Mouse (Mus musculus): Measurements from ENCODE around the gene Timm22.
A peak's percentile ranks its signal among the peaks of the same experiment; 100 is the strongest.

Timm22 gene

DNA sequence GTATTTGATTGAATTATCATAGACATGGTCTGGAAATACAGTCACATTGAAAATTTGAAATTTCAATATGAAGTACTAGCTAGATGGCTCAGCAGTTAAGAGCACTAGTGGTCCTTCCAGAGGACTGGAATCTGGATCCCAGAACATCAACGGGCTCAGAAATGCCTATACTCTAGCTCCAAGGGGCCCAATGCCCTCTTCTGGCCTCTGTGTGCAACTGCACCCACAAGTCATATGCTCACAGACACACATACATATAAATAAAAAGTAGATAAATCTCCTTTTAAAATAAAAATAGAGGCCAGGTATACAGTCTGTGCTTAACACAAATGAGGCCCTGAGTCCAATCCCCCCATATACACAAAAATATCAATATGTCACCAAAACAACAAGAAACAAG is 19.7 kb upstream of the Timm22 start:
- no peak for DNase-seq (ENCODE audit: extremely low read depth, insufficient read length, low spot score)

DNA sequence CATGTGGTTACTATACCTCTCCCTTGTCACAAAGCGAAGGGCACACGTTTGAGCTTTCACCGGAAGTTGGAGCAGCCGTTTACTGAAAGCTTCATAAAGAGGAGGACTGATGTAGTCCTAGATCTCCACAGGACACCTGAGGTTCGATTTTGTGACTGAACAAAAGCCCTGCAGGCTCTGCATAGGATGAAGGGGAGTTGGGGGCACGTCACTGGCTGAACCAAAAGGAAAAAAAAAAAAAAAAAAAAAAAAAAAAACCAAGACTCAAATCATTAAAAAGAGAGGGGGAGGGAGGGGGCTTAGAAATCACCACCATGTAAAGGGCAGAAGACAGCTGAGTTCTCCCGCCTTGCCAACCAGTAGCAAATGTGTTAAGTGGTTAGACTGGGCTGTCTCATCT is 18.0 kb upstream of the Timm22 start:
- DNase-seq (ENCODE audit: extremely low read depth, insufficient read length, low spot score) = no peak

DNA sequence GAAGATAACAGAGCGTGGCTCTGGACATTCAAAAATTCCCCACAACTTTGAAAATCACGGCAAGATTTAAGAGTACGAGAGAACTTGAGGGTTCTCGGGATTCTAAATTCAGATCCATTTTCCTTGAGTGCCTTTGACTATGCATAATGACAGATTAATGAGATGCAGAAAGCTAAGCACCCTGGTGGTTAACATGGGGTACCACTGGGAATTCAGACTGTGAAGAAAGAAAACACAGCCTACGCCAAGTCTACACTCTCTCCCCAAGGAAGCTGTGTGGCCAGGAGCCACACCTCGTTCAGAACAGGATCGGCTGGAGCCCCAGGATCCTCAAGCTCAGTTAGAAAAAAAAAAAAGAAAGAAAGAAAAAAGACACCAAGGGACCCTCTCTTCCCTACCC is 14.2 kb upstream of the Timm22 start:
- no peak for DNase-seq (ENCODE audit: extremely low read depth, insufficient read length, low spot score)

DNA sequence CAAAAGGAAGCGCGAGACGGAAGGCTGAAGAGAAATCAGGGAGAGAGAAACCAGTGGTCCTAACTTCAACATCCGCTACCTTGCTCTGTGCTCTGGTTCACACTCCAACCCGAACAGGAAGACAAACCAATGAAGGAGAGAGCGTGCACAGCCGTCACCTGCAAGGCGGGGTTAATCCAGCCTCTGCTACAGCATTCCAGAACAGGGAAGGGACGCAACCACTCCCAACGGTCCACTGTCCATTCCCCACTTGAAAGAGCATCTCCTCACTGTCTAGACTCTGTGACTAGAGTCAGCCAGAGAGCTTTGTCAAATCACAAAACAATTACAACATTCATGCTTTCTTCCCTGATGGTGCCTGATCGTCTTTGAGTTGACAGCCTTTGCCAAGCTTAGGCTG is 13.8 kb upstream of the Timm22 start:
- no peak for DNase-seq (ENCODE audit: extremely low read depth, insufficient read length, low spot score)

DNA sequence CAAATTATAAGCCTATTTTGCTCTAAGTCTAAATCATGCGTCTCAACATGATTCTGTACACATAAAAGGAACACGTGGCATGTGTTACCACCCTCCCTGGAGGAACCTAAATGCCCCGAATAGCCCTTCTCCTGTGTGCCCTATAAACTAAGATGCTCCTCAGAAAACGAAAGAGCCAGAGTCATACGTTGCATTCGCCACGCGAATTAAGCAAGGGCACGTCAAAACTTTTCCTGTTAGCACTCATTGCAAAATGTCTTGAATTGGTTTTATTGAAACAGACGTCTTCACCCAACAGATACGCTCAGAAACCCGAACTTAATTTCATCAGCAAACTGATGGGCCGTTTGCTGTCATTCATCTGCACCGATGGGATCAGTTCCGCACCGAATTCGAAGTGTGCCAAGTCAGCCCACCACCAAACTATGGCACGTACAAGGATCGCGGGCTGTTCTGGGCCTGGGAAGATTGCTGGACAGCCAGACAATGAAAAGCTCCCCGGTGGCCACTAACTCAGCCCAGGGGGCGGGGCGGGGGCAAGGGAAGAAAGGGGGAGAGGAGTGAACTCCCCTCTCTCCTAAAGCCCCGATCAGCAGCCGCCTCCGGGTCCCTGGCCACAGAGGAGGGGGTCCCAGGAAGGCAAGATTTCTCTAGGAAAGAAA is 9.0 kb upstream of the Timm22 start:
- peak; percentile 49 for DNase-seq (ENCODE audit: extremely low read depth, insufficient read length, low spot score)

DNA sequence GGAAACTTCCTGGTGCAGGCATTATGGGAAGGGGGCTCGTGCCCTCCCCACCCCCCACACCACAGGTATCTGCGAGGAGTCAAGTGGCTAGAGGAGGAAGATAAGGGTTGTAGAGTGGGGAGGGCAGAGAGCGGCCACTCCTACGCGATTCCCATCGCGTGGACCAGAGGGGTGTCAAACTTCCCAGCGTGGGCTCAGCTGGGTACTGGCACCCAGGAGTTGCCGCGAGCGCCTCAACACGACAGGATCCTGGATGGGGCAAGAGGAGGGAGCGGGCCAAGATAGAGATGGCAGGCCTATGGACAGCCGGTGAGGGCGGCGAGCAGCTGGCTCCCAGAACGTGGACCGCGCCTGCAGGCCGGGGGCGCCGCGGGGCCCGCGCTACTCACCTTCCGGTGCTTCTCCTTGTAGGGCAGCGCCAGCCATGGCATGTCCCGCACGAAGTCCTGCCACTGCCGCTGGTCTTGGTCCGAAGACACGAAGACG is 8.4 kb upstream of the Timm22 start:
- peak; percentile 76 for DNase-seq (ENCODE audit: extremely low read depth, insufficient read length, low spot score)

DNA sequence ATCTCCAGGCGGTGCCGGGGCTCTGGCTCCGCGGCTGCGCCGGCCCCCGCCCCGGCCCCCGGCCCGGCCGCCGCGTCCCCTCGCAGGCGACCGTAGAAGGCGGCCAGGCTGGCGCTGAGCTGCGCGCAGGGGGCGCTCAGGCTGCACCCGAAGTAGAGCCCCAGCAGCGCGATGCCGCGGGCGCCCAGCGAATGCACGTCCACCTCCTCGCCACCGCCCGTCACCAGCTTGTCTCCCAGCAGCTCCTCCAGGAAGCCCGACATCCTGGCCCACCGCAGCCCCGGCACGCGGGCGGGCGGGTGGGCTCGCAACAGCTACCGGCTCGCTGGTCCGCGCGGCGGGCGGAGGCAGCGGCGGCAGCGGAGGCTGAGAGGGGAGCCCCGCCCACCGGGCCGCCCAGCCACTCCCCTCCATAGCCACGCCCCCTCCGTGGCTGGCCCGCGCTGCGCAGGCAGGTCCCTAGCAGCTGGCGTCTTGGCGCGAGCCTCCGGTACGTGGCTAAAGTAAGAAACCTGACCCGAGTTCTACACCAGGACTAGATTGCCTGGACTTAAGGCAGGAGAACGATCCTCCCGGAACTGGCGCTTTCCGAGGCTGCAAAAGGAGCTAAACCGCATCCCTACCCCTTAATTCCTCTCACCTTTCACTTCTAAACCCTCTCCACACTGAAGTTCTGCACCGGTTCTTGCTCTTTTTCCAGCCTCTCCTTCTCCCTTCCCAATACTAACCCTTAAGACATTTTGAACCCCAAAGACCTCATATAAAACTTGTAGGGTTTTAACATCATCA is 7.8 kb upstream of the Timm22 start, which contains the start of gene Nxn:
Gene Nxn (minus strand): TSS at position 343 of the 789 bp plus-strand sequence.
- DNase-seq (ENCODE audit: extremely low read depth, insufficient read length, low spot score) = peak; percentile 92

DNA sequence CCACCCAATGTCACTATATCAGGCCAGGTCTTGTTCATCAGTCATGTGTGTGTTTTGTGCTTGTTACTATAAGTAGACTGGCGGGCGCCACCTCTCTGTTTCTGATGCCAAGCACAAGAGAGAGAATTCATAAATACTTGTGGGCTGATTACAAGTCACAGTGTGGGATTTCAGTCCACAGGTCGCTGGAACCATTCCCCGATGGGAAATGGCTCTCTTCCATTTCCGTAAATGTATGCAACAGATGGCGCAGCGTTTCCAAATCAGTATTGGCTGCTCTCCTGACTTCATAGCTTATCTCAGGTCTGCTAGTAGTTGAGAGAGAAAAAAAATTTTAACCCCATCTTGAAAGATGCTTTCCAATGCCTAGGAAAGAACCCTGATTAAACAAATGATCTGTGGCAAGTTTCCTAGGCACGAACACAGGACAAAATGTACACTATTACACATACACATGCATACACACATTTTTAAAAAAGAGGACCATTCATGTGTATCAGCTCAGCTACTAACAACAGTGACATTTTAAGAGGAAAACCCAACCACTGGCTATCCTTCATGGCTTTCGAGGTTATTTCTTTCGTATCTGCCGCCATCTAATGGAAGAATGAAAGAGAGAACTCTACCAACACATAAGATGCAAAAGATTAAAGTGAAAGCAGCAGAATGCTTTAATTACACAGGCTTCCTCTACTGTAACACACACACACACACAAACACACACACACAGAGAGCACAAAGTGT is 7.0 kb upstream of the Timm22 start:
- DNase-seq (ENCODE audit: extremely low read depth, insufficient read length, low spot score) = peak; percentile 36

DNA sequence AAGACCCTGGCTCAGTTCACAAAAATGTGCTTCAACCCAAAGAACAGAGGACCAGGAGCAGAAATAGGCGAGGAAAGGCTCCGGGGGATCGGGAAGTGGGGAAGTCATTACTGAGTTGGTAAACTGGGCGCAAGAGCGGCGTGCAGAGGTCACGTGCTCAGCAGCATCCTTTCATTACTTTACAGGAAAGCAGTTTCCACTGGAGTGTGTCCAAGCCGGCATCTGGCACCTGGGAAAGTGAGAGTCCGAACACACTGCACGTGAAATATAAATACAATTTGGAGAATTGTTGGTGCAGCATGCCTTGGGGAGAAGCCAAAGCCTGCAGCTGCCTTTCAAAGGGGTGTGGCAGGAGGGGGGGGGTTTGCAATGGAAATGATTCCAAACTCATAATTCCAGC is 5.4 kb upstream of the Timm22 start:
- DNase-seq (ENCODE audit: extremely low read depth, insufficient read length, low spot score) = no peak

DNA sequence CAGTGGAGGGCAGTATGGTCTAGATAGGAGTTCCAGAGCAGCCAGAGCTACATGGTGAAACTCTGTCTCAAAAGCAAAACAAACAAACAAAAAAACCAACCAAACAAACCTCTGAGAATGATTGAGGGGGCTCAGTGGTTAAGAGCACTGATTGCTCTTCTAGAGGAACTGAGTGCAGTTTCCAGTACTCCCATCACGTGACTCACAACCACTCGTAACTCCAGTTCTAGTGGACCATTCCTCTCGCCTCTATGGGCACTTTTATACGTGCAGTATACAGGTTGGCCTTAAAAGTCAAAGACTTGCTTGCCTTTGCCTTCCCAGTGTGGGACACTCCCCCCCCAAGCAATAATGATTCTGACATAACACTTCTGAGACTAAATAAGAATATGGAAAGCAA is 1.6 kb upstream of the Timm22 start:
- no peak for DNase-seq (ENCODE audit: extremely low read depth, insufficient read length, low spot score)

DNA sequence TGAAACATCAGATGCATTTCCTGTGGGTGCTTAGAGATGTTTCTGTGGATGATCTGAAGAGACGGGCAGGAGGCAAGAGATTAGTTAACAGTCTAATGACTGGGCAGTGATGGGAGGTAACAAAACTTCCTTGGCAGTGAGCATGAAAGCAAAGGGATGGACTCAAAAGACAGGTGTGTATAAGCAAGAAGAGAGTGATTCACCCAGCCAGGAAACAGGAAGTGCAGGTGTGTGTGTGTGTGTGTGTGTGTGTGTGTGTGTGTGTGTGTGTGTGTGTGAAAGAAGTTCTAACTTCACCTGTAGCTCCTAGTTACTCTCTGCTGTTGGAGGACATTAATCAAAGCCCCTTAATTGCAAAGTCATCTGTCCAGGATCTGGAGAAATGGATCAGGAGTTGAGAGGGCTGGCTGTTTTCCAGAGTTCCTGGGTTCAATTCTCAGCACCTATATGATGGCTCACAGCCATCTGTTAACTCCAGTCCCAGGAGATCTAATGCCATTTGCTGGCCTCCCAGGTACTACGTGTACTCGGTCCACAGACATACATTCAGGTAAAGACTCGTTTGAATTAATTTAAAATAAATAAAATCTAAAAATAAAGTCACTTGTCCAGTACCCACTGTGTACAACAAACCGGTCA is 1.0 kb upstream of the Timm22 start:
- DNase-seq (ENCODE audit: extremely low read depth, insufficient read length, low spot score) = no peak

DNA sequence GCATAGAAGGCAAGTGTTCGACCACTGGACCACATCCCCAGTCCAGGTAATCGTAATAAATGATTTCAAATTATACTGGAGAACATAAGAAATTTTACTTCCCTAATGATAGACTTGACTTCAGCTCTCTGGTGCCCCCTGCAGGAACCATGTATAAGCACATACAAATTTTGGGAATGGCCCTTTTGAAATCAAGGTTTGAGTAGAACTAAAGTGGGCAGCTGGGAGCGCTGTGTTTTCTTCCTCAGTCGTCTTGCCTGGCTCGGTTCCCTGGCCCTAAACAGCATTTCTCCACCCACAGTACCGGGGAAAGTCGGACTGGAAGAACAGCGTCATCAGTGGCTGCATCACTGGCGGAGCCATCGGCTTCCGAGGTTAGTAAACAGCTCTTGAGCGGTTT is 4.1 kb downstream of the Timm22 start:
- peak; percentile 40 for DNase-seq (ENCODE audit: extremely low read depth, insufficient read length, low spot score)

DNA sequence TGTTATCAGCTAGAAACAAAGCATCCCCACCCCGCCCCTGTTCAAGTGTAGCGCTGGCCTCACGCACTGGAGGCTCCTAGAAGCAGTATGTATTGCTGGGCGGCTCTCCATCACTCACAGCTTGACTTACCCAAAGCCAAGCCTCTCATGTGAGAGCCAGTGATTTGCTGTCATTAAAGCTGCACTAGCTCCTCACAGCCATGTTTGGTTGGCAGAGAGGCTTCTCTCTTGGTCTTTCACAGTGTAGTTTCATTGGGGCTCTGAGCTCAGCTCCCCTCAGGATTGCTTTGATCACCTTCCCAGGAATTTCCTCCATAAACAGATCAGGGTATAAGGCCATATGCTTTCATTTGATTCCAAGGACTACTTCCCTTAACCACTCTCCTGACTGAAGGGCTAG is 6.5 kb downstream of the Timm22 start:
- no peak for DNase-seq (ENCODE audit: extremely low read depth, insufficient read length, low spot score)

DNA sequence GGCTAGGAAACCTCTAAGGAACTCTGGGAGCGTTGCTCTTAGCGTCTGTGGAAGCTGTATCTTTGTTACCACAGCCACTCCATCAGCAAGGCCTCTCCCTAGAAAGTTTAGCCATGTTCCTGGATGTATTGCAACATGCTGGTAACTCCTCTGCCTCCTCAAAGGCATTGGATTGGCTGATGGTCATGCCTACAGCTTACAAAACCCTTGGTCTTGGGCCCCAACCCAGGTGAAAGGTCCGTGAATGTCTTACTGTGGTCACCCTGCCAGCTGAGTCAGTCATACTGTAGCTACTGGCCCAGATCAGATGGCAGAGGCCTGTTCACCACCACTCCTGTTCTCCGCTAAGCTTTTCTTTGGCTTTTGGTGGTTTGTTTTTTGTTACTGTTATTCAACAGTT is 8.2 kb downstream of the Timm22 start:
- no peak for DNase-seq (ENCODE audit: extremely low read depth, insufficient read length, low spot score)

DNA sequence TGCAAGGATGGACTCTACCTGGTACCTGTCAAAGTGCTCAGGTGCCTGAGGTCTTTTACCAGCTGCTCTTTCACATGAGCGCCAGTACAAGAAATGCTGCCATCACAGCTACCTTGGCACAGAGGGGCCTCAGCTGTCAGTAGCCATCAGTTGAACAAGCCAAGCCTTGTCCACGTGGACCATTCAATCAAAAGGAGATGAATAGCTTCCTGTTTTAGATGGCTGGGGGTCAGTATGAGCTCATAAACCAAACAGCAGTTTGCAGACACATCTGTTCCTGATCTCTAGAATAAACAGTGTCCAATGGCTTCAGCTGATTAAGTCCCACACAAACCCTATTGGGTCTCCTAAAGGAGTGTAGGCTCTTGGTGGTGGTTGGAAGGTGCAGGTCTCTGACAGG is 9.2 kb downstream of the Timm22 start:
- no peak for DNase-seq (ENCODE audit: extremely low read depth, insufficient read length, low spot score)

DNA sequence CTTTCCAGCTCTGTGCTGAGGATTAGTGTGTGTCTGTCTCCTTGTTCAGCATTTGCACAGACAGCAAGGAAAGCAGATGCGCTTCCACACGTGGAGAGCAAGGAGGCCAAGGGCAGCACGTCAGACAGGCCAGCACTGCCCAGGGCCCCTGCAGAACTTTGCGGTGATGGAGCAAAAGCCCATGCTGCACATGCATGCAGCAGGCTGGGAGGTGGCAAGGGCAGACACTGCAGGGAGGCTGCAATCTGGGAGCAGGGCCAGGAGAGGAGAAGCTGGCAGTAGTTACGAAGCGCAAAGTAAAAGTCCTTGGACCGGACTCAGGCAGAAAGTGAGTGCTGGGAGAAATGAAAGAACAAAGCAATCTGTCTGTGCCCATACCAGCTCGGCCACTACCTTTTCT is 11.7 kb downstream of the Timm22 start:
- DNase-seq (ENCODE audit: extremely low read depth, insufficient read length, low spot score) = no peak

DNA sequence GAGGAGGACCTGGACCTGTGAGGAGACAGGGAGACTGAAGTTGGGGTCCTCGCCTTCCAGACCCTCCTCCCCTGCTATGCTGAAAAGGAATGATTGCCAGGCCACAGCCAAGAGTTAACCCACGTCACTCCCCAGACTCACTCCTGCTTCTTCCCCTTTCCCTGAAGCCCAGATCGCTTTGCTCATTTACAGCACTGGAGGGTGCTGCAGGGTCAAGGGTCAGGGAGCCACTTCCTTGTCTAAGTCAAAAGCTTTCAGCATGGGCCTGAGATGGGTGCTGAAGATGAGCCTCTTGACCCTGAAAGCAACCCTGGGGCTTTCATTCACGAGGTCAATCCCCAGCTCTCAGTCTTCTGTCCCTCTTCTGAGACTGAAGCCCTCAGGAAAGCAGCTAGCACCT is 12.4 kb downstream of the Timm22 start:
- DNase-seq (ENCODE audit: extremely low read depth, insufficient read length, low spot score) = no peak

DNA sequence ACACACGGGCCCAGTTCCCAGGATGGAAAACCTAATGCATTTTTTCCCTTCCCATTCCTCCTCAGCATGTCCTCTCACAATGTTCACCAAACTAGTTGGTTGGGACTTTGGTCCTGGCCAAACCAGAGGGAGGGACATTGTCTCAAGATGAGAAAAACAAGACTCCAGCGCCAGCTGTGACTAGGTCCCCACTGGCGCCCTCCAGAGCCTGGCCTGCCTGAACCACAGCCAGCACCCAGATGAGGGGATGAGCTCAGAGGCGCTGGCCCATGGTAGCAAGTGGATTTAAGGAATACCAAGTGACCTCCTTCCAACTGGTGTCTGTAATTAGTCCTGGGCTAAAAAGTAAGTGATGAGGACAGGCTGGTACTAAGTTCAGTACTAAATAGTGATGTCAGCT is 14.1 kb downstream of the Timm22 start:
- no peak for DNase-seq (ENCODE audit: extremely low read depth, insufficient read length, low spot score)

DNA sequence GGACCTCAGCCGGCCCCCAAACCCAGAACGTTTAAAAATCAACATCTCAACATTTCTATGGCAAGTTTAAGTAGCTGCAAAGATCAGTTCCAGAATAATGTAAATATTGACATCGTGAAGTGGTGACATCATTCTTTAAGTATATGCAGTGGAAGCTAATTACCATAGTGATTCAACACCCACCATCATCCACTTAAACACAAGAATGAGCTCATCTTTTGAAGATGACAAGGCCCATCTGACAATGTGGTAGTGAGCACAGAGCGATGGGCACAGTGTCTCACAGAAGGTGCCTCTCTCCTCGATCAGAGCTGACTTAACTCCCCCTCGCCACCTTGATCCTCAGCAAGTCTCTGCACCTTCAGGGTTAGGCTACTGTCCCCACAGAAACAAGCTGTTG is 19.0 kb downstream of the Timm22 start:
- no peak for DNase-seq (ENCODE audit: extremely low read depth, insufficient read length, low spot score)

DNA sequence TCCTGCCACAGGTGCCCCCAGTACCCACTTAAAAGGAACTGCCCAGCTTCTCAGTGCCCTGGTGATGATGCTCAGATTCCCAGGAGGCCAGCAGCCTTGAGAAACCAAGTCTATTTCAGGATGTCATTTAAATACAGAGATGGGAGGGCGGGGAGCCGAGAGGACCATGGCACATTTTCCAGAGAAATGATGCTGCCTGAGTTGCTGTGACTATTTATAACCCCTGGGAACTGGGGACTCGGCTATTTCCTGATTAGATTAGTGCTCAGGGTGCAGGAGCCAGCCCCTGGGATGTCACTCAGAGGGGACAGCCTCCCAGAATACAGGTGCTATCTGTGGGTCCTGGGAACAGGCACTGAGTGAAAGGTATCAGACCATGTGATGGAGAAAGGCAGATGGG is 21.0 kb downstream of the Timm22 start:
- no peak for DNase-seq (ENCODE audit: extremely low read depth, insufficient read length, low spot score)

DNA sequence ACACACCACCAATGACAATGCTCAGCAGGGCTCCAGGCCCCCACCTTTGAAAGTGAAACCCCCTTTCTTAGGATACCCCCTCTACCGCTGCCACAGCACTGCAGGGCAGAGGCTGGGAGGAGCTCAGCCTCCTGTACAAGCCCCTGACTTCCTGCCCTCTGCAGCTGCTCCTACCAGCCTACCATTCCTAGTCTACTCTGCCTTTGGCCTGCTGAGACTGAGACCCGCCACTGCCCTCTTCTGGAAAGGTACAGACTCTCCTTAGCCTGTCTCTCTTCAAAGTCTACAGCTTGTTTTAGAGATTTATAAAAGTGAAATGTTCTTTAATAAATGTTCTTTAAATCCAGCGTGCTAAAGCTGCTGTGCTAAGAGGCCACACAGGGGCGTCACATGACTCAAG is 22.3 kb downstream of the Timm22 start:
- no peak for DNase-seq (ENCODE audit: extremely low read depth, insufficient read length, low spot score)

Data from 3134 (cell line).